Mouse (Mus musculus): ENCODE measurements around the gene Ccnb1. TPM values are rescaled to one million over a fixed set of nuclear protein-coding genes. Genes with fewer than 3 reads are reported as not detected.
A peak's percentile ranks its signal among the peaks of the same experiment; 100 is the strongest.

Ccnb1 gene
- polyA plus RNA-seq, 1 experiment from 2014 or later, result 277 TPM

DNA sequence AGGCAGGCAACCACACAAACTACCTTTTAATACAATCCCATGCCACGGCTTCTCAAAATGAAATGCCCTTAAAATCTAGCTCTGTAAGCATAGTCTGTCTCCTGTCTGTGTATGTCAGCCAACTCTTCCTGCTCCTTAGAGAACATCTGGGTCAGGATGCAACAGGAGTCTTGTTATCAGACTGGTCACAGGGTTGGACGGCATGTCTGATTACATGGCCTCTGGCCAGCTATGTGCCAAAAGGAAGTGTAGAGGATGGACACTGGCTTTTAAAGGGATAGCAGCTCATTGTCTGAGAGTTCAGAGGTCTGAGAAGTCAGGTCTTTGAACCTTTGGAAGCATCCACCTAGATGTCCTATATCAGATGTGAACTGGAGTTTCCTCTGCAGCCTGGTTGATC lies 31.0 kb downstream of the Ccnb1 start:
- Histone ChIP-seq H3K9me3 (replicated peaks) (no peaks in the 10 kb centered on the region), H3K9ac (no peak overlapping the region), H3K27me3 (no peaks in the 10 kb centered on the region), H3K27ac (no peak overlapping the region), H3K4me2 (no peak overlapping the region), H3K4me3 (replicated peaks) (no peak overlapping the region), H3K36me3 (peaks cover 22% of the 10 kb centered on the region), H3K4me1 (replicated peaks) (peaks cover 38% of the 10 kb centered on the region)
- WGBS (ENCODE audit: insufficient replicate concordance), result 57% methylated on average over 2 of the region's 2 CpGs
- ATAC-seq (ENCODE audit: low read depth) (no peak), DNase-seq (no peak)

DNA sequence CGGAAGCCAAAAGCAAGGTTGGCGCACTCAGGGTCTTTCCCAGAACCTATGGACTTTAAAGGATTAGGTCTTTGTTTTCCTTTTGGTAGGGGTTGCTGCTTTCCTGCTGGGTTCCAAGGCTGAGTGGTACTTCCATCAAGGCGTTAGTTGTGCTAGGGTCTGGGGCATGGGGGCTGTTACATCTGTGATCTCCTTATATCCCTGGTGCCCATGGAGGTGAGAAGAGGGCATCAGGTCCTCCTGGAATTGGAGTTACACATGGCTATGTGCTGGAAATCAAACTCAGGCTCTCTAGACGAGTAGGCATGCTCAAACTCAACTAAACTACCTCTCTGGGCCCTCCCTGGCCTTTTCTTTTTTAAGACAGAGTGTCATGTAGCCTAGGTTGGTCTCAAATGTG lies 32.2 kb downstream of the Ccnb1 start:
- WGBS (ENCODE audit: insufficient replicate concordance), result 70% methylated on average over 4 of the region's 4 CpGs
- Histone ChIP-seq H3K4me1 (replicated peaks) (peaks cover 47% of the 10 kb centered on the region), H3K4me3 (replicated peaks) (no peak overlapping the region), H3K36me3 (peaks cover 11% of the 10 kb centered on the region), H3K27ac (no peak overlapping the region), H3K9ac (no peak overlapping the region), H3K27me3 (no peaks in the 10 kb centered on the region), H3K9me3 (replicated peaks) (no peaks in the 10 kb centered on the region), H3K4me2 (no peak overlapping the region)
- ATAC-seq (ENCODE audit: low read depth) (no peak), DNase-seq (no peak)

DNA sequence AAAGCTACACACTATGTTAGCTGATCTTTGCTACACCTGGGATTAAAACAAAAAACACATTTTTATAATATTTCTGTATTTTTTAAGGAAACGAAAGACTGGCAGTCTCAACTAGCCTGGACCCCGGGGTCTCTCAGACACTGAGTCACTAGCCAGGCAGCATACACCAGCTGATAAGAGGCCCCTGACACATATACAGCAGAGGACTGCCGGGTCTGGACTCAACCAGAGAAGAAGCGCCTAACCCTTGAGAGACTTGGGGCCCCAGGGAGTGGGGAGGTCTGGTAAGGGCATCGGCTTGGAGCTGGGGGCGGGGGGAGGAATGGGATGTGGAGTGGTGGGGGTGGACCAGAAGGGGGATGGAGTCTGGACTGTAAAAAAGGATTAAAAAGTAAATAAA lies 33.4 kb downstream of the Ccnb1 start:
- WGBS (ENCODE audit: insufficient replicate concordance), result 21% methylated on average over 6 of the region's 6 CpGs
- peak overlapping the region; percentile 14 for H3K9ac ChIP-seq
- H3K4me2 ChIP-seq, result peak overlapping the region; percentile 46
- peaks cover 59% of the 10 kb centered on the region for H3K4me1 ChIP-seq (replicated peaks)
- H3K27ac ChIP-seq, result peak overlapping the region; percentile 32; the same call in 1 of the 2 replicates
- peak; percentile 48 for ATAC-seq (ENCODE audit: low read depth)
- H3K4me3 ChIP-seq (replicated peaks), result no peak overlapping the region
- no peak for DNase-seq
- no peaks in the 10 kb centered on the region for H3K9me3 ChIP-seq (replicated peaks)
- H3K36me3 ChIP-seq, result 0 out of 2 replicates have a peak, but pooled peaks cover 2% of the 10 kb centered on the region
- H3K27me3 ChIP-seq, result no peaks in the 10 kb centered on the region

DNA sequence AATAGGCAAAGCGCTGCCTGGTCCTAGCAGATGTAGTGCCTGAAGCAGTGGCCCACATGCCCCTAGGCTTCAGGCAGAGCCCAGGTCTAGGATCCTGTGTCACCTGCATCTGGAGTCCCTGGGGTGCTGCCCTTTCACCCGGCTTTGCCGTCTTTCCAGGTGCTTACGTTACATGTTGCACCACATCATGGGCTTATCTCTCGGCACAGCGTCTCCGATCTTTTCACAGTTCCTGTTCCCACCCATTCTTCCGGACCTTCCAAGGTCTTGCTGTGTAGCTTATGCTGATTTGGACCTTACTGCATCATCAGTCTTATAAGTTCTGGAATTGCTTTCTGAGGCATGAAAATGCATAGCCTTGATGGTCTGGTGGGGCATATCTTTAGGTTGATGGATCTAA lies 33.8 kb downstream of the Ccnb1 start:
- Histone ChIP-seq H3K36me3 (no peaks in the 10 kb centered on the region), H3K4me2 (peak overlapping the region; percentile 46), H3K27me3 (no peaks in the 10 kb centered on the region), H3K4me1 (replicated peaks) (peaks cover 64% of the 10 kb centered on the region), H3K4me3 (replicated peaks) (no peak overlapping the region), H3K9ac (peak overlapping the region; percentile 14), H3K9me3 (replicated peaks) (no peaks in the 10 kb centered on the region), H3K27ac (peak overlapping the region; percentile 69)
- DNase-seq, result peak; percentile 55
- peak; percentile 73 for ATAC-seq (ENCODE audit: low read depth)
- 46% methylated on average over 8 of the region's 8 CpGs for WGBS (ENCODE audit: insufficient replicate concordance)

DNA sequence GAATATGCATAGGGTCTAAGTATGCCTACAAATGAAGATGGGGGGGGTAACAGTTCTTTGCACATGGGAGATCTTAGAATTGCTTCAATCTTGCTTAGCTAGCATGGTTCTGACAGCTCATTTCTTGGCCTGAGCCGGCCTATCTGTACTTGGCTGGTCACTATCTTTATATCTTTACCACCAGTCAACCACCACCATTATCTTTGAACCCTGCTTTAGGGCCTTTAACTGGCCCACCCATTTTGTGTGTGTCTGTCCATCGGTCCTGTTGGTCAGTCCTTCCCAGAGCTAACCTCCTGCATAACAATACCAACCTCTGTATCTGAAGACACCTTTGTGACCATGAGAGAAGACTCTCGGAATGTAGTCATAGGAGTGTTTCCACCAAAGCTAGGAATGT lies 35.0 kb downstream of the Ccnb1 start:
- no peaks in the 10 kb centered on the region for H3K27me3 ChIP-seq
- 28% methylated on average over 3 of the region's 3 CpGs for WGBS (ENCODE audit: insufficient replicate concordance)
- H3K4me3 ChIP-seq (replicated peaks), result no peak overlapping the region
- H3K36me3 ChIP-seq, result no peaks in the 10 kb centered on the region
- H3K4me2 ChIP-seq, result 0 out of 2 replicates have a peak overlapping the region, but pooled peaks have one; percentile 7
- no peaks in the 10 kb centered on the region for H3K9me3 ChIP-seq (replicated peaks)
- peak; percentile 47; the same call in 1 of the 2 replicates for ATAC-seq (ENCODE audit: low read depth)
- peak overlapping the region; percentile 69 for H3K27ac ChIP-seq
- DNase-seq, result no peak
- peaks cover 73% of the 10 kb centered on the region for H3K4me1 ChIP-seq (replicated peaks)
- no peak overlapping the region; the same call in 1 of the 2 replicates for H3K9ac ChIP-seq

DNA sequence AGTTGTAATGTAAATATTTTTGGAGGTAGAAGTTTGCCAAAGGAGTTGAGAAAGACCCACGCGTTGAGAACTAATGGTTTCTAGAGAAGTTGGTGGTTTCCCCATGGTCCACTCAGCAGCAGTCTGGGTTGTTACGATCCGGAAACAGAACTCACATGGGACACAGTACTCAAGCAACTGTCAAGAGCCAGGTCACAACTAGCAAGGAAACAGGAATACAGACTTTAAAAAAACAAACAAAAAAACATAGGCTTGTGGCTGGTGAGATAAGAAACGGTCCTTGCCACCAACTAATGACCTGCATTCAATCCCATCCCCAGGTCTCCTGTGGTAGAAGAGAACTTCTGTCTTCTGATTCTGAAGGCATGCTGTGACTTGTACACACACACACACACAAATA lies 35.6 kb downstream of the Ccnb1 start:
- Histone ChIP-seq H3K4me2 (peak overlapping the region; percentile 7; the same call in 1 of the 2 replicates), H3K4me1 (replicated peaks) (peaks cover 79% of the 10 kb centered on the region), H3K36me3 (no peaks in the 10 kb centered on the region), H3K27me3 (no peaks in the 10 kb centered on the region), H3K4me3 (replicated peaks) (no peak overlapping the region), H3K27ac (peak overlapping the region; percentile 69), H3K9me3 (replicated peaks) (no peaks in the 10 kb centered on the region), H3K9ac (no peak overlapping the region; the same call in 1 of the 2 replicates)
- no peak for DNase-seq
- peak; percentile 7; the same call in 1 of the 2 replicates for ATAC-seq (ENCODE audit: low read depth)
- WGBS (ENCODE audit: insufficient replicate concordance), result 25% methylated on average over 5 of the region's 5 CpGs

DNA sequence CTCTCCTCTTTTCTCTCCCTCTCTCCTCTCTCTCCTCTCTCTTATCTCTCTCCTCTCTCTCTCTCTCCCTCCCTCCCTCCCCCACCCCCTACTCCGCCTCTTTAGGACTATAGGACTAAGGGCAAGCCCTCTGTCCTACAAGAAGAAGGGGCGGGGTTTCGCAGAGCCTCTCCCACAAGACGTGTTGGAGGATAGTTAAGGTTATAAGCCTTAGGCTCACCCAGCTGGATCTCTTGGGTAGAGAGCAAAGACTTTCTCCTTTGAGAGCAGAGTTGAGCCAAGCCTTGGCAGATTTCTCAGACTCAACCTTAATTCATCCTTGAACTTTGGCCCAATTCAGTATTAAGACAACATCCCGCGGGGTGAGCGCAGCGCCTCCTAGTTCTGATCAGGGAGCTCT lies 37.7 kb downstream of the Ccnb1 start:
- no peaks in the 10 kb centered on the region for H3K27me3 ChIP-seq
- DNase-seq (peak; percentile 55), ATAC-seq (ENCODE audit: low read depth) (peak; percentile 30)
- H3K9ac ChIP-seq, result no peak overlapping the region
- no peaks in the 10 kb centered on the region for H3K36me3 ChIP-seq
- H3K4me2 ChIP-seq, result peak overlapping the region; percentile 40
- no peak overlapping the region for H3K4me3 ChIP-seq (replicated peaks)
- H3K9me3 ChIP-seq (replicated peaks), result no peaks in the 10 kb centered on the region
- peaks cover 86% of the 10 kb centered on the region for H3K4me1 ChIP-seq (replicated peaks)
- H3K27ac ChIP-seq, result 0 out of 2 replicates have a peak overlapping the region, but pooled peaks have one; percentile 29
- 45% methylated on average over 8 of the region's 8 CpGs for WGBS (ENCODE audit: insufficient replicate concordance)

DNA sequence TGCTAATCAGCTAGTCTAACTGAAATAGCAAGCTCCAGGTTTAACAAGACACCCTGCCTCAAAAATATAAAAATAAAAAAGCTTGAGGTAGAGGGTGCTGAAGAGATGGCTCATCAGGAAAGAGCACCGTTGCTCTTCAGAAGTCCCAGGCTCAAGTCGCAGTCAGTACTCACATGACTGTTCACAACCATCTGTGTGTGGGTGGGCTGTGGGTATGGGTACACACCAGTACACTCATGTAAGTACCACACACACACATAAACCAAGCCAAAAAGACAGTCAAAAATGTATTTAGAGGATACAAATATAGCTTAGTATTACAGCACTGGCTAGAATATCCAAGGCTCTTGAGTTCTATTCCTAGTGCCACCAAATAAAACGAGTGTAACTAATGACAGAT lies 40.3 kb downstream of the Ccnb1 start:
- DNase-seq, result no peak
- H3K27ac ChIP-seq, result peak overlapping the region; percentile 21
- 72% methylated on average over 3 of the region's 3 CpGs for WGBS (ENCODE audit: insufficient replicate concordance)
- no peaks in the 10 kb centered on the region for H3K36me3 ChIP-seq
- H3K4me1 ChIP-seq (replicated peaks), result peaks cover 84% of the 10 kb centered on the region
- no peak overlapping the region for H3K4me2 ChIP-seq
- H3K27me3 ChIP-seq, result no peaks in the 10 kb centered on the region
- H3K4me3 ChIP-seq (replicated peaks), result no peak overlapping the region
- no peaks in the 10 kb centered on the region for H3K9me3 ChIP-seq (replicated peaks)
- no peak for ATAC-seq (ENCODE audit: low read depth)
- H3K9ac ChIP-seq, result no peak overlapping the region

DNA sequence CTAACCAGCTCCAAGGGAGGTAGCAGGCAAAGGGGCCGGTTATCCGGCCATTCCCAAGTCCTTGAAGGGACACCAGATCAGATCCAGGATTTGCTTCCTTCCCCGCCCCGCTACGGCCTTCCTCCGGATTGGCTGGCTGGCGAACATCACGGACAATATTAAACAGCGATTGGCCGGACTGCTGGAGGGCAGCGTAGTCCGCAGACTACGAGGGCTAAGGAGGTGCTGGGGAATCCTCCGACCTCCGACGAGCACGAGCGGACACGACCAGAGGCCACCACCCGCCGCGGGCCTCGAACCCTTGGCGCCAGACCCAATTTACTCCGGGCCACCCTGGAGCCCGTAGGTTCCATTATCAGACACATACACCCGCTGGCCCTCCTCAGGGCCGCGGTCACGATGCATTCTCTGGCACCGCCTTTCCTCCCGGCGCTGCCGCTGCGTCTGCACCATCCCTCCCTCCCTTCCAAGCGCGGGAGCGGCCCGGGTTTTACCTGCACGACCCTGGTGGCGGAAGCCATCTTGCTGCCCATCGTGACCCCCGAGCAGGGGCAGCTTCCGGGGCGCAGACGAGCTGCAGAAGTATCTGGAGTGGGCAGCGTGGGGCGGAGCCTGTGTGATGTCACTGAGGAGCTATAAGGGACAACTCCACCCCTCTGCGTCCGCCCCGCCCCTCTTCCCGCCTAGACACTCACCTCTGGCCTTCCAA lies 42.2 kb downstream of the Ccnb1 start, which contains the start of gene Mrps36:
TSS of gene Mrps36 (minus strand) at position 624 of the 709 bp plus-strand sequence.
- peaks cover 74% of the 10 kb centered on the region for H3K4me1 ChIP-seq (replicated peaks)
- peak within 1 kb of the TSS; percentile 89 for H3K9ac ChIP-seq
- DNase-seq (peak; percentile 95), ATAC-seq (ENCODE audit: low read depth) (peak; percentile 89)
- no peaks in the 10 kb centered on the region for H3K27me3 ChIP-seq
- peak within 1 kb of the TSS; percentile 95 for H3K27ac ChIP-seq
- no peaks in the 10 kb centered on the region for H3K9me3 ChIP-seq (replicated peaks)
- WGBS (ENCODE audit: insufficient replicate concordance), result under 1% methylated on average over 52 of the region's 52 CpGs
- peak within 1 kb of the TSS; percentile 69 for H3K4me2 ChIP-seq
- peaks cover 10% of the 10 kb centered on the region for H3K36me3 ChIP-seq
- H3K4me3 ChIP-seq (replicated peaks), result peak within 1 kb of the TSS; percentile 92

DNA sequence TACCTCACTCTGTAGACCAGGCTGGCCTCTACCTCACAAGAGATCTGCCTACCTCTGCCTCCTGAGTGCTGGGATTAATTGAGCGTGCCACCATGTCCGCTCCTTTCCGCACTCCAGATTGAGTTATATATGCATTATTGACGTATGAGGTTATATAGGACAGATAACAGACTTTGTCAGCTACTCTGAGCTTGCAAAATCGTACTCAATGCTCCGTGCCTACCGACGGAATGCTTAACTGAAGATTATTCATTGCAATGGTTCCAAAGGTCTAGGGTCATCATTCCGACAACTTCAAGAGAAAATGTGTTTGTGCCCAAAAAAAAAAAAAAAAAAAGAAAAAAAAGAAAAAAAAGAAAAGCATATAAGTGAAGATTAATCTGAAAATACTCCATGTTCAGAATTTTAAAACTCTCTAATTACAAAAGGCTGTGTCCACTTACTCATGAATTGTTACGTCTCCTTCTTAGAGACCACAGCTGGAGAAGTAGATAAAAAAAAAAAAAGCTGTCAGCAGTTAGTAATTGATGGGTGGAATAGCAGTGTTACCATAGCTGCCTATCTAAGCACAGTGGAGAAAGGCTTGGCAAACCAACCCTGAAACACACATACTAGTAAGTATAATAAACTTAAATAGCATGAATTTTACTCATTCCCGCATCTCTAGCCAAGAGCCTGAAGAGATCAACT lies 42.9 kb downstream of the Ccnb1 start:
- Histone ChIP-seq H3K4me3 (replicated peaks) (peak overlapping the region; percentile 92), H3K27me3 (no peaks in the 10 kb centered on the region), H3K9me3 (replicated peaks) (no peaks in the 10 kb centered on the region), H3K27ac (peak overlapping the region; percentile 95), H3K9ac (peak overlapping the region; percentile 89), H3K36me3 (peaks cover 17% of the 10 kb centered on the region), H3K4me2 (peak overlapping the region; percentile 69), H3K4me1 (replicated peaks) (peaks cover 67% of the 10 kb centered on the region)
- DNase-seq, result no peak
- WGBS (ENCODE audit: insufficient replicate concordance), result 56% methylated on average over 11 of the region's 11 CpGs
- peak; percentile 39 for ATAC-seq (ENCODE audit: low read depth)

DNA sequence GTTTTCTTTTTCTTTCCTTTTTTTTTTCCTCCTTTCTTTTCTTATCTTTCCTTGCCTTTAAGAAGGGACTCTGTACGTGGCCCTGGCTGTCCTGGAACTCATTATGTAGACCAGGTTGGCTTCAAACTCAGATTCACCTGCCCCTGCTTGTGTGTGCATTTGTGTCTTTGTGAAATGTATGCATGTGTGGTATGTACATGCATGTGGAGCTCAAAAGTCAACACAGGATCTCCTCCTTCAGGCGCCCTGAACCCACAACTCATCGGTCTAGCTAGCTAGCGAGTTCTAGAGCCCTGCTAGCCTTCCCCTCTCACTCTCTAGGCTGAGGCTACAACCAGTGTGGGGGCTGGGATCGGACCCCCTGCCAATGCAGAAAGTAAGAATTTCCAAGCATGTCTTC lies 43.5 kb downstream of the Ccnb1 start:
- peaks cover 64% of the 10 kb centered on the region for H3K4me1 ChIP-seq (replicated peaks)
- no peaks in the 10 kb centered on the region for H3K9me3 ChIP-seq (replicated peaks)
- 78% methylated on average over 5 of the region's 5 CpGs for WGBS (ENCODE audit: insufficient replicate concordance)
- peak overlapping the region; percentile 92 for H3K4me3 ChIP-seq (replicated peaks)
- peak overlapping the region; percentile 68 for H3K27ac ChIP-seq
- peaks cover 24% of the 10 kb centered on the region for H3K36me3 ChIP-seq
- no peaks in the 10 kb centered on the region for H3K27me3 ChIP-seq
- peak overlapping the region; percentile 89 for H3K9ac ChIP-seq
- no peak for ATAC-seq (ENCODE audit: low read depth)
- no peak for DNase-seq
- peak overlapping the region; percentile 69 for H3K4me2 ChIP-seq
